Mouse (Mus musculus) retina, adult 2 months (tissue): ENCODE results near the gene Ptprk.

ENCODE experiments used
- DNase-seq: peaks from one replicate; pipeline ENCODE4 v3.0.0-alpha.2; 2012; ENCODE audit warnings: low read depth, low spot score

Ptprk gene

GRCm38 (mm10) chr10:28278757-28279156 is 204.1 kb downstream of the Ptprk start:
- DNase-seq, result no peak

GRCm38 (mm10) chr10:28297531-28297930 is 222.9 kb downstream of the Ptprk start:
- no peak for DNase-seq

DNA sequence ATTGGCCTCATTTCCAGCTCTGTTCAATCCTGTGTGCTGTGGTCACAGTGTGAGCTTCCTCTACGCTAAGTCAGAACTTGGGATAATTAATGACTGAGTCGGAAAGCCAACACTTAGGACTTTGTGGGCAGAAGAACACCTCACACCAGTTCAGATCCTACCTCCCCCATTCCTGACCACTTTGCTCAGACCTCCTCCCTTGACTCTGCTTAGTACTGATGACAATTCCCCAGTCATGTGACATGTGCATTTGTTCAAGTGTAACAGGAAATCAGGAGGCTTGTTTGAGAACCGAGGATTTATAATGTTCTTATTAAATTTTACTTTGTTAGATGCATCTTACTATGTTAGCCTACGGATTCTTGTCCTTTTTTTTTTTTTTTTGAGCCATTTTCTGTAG is 224.6 kb downstream of the Ptprk start:
- no peak for DNase-seq

GRCm38 (mm10) chr10:28303856-28304255 is 229.2 kb downstream of the Ptprk start:
- no peak for DNase-seq

DNA sequence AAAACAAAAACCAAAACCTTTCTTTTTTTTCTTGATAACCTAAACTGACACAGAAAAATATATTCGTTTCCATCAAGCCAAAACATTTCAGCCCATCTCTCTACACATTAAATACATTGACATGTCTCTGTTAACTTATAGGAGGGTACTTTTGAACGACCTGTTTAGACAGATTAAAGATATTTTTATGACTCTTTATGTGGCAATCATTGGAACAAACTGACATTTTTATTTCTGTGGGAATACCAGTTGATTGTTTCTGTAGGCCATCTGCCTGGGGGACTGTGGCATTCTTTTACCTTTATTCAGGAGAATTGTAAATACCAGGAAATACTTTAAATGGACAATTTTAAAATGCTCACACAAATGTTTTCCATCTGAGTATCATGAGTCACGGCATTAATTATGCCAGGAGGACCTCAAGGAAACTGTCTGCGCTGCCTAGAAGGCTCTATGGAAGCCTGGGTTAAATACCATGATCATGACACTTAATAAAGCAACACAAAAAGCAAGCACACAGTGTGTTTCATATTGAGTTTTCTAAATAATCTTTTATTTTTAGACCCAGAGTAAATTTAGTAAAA is 229.8 kb downstream of the Ptprk start:
- DNase-seq, result no peak

GRCm38 (mm10) chr10:28306451-28307086 is 231.9 kb downstream of the Ptprk start:
- no peak for DNase-seq

DNA sequence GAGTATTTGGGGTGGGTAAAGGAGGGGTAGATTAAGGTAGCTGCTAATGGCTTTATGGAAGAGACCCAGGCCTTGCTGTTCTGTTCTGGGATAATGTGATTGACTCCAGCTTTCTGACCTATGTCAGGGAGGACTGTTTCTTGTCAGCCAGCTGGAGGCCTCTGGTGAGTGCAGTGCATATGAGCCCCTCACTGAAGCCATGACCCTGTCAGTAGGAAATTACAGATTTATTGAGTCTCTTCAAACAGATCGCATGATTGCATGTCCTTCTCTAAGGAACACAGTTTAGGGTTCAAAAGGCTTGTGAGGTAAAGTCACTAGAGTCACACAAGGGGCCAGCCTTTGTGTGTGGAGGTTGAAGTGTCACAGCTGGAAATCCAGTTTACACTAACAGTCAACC is 236.7 kb downstream of the Ptprk start:
- no peak for DNase-seq

GRCm38 (mm10) chr10:28322995-28323394 is 248.4 kb downstream of the Ptprk start:
- no peak for DNase-seq

DNA sequence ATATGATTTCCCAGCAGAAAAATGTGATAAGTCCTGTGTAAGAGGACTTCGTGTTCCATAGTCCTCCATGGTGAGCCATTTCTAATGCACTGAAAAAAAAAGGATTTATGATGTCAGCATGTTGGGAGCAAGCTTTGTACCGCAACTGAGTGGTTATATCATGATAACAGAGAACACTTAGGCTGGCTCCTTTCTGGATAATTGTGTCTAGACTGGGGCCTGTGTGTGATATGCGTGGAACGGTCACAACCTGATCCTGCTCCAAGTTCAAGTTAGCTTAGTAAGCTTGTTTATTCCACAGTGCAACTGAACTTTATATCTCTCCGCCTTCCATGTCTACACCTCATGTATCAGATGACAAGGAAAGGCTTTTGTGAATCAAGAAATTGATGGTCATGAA is 260.6 kb downstream of the Ptprk start:
- no peak for DNase-seq

- no peak for DNase-seq
Observed at GRCm38 (mm10) chr10:28338536-28338935, 263.9 kb downstream of the Ptprk start.

- DNase-seq, result no peak
Observed at GRCm38 (mm10) chr10:28345196-28345681, 270.6 kb downstream of the Ptprk start.

GRCm38 (mm10) chr10:28365291-28365690 is 290.7 kb downstream of the Ptprk start:
- DNase-seq, result no peak

DNA sequence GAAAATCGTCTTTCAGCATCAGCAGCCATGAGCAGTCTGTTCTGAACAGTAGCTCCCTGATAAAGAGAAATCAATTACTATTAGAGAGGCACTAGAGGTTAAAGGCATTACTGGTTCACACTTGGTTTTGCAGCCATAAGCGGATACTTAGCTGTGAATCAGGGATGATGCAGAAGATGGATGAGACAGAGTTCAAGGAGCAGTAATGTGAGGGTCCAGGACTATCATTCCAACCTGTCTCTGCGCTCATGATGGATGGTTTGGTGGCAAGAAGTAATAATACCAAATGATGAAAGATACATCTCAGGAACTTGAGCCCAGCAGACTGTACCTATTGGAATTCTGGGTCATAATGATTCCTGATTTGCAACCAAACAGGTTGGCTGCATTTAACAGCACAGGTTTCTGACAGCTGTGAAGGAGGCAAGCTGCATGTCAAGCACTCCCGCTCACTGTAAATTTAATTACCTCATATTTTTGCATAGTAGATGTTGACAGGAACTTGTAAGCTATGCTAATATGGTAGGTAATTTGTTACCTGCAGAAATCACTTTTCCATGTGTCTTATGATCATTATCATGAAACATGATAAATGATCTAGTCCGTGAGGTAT is 291.6 kb downstream of the Ptprk start:
- DNase-seq, result no peak

DNA sequence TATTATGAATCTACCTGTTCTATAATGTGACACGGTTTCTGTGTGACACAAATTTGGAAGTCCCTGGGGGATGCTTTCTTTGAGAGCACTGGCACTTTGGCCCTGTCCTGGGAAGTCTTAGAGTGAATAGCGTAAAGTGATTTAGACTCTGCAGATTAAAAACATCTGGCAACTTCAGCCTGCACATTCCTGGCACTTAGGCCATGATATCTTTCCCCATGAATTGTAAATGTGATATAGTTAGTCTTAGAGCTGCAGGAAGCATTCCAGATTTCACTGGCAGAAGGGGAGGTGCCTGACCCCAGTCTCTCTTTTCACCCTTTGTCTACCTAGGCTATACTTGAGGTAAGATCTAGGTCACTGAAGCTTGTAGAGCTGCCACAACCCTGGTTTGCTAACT is 295.2 kb downstream of the Ptprk start:
- DNase-seq, result no peak

GRCm38 (mm10) chr10:28374874-28375273 is 300.3 kb downstream of the Ptprk start:
- DNase-seq, result no peak

DNA sequence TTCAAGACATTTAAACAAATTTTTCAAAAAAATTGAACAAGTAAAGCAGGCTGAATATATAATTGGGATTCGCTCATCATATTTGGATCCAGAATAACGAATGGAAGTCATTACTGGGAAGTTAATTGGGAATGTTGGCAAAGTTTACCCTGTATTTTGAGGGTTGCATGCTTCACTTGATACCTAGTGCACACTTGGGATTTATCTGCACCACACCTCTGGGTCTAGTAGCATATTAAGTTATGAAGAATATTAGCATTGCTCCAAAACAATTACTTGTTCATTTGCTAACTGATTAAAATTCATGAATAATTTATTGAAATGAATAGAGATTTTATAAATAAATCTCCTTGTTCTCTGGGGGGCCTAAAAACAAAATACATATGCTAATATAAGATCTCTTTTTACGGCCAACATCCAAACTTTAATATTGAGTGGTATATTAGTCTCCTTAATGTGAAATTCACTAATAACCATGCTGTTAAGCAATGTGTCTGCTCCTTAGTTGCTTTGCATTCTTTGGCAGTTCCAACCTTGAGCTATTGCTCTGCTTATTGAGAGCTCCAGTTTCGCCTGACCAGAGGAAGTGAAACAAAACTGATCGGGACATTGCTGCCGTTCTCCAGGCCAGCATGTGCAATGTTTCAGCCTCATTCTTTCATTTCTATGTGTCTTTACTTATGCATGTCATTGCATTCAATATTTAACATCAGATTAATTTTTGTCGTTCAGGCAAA is 305.3 kb downstream of the Ptprk start:
- DNase-seq, result no peak

- no peak for DNase-seq
Observed at GRCm38 (mm10) chr10:28387563-28388222, 313.1 kb downstream of the Ptprk start.

DNA sequence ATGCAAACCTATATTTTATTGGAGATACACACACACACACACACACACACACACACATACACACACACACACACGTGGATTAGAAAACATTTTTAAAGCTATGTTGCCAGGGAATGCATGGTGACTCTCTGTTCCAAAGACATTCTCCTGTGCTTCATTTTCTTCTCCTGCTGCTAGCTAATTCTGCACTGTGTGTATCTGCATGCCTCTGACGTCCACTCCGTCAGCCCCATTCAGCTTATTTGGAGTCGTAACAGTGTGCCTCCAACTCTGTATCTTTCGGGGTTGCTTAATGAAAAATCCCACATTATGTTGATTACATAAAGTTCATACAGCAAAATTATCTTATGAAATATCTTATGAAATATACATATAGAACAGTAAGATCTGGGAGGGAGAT is 316.5 kb downstream of the Ptprk start:
- no peak for DNase-seq

- no peak for DNase-seq
Observed at GRCm38 (mm10) chr10:28395610-28396519, 321.2 kb downstream of the Ptprk start.

DNA sequence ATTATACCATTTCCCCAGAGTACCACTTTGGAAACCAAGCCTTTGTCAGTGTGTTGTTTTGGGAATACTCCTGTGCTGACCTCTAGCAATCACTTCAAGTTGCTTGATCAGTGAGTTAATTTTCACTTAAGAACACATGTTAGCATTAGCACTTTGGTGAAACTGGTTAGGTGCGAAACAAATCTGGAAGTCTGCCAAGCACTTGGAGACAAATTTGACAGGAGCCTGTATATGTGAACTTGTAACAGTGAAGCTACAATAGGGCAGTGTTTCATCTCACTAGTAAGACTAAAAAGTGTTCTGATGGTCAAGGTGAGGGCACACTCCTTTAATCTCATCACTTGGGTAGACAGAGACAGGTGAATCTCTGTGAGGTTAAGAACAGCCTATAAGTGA is 321.9 kb downstream of the Ptprk start:
- DNase-seq, result no peak

DNA sequence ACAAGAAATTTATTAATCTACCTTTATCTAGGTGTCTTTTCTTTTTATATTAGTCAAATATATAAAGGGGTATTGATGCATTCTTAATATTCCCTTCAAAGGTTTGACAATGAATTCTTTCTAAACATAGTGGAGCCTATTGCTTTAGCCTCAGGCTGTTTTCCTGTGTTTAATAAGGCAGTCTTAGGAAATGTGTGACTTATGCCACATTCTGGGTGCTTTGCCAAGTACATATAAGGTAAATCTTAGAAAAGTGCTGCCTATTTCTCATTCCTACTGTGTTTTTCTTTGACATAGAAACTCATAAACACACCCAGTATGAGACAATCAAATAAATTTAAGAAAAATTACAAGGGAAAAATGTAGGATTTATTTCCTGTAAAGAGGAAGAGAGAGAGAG is 327.2 kb downstream of the Ptprk start:
- no peak for DNase-seq
